Mouse (Mus musculus): ENCODE data around the gene Meox1. TPM values are rescaled to one million over a fixed set of nuclear protein-coding genes. Genes with fewer than 3 reads are reported as not detected.
A peak's percentile ranks its signal among the peaks of the same experiment; 100 is the strongest.

Gene Meox1
- polyA plus RNA-seq, 1 experiment from 2014 or later: 0.90 TPM

DNA sequence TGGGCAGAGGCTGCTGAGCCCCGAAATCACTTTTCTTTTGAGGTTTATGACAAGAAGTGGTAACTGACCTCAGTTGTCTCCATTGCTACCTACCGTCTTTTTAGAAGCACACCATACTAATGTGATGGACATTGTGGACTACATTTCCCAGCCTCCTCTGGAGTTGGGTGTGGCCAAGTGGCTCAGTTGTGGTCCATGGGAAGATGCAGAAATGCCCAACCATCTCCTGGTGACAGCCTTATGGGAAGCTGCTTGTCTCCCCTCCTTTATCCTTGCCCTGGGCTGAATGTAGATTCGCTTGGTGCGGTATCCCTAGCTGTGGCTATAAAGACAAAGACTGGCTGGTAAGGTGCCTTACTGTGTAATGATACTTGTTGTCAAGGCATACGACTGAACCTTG is 46.7 kb downstream of the Meox1 start:
- Histone ChIP-seq H3K9ac (no peak overlapping the region), H3K4me2 (replicated peaks) (no peak overlapping the region), H3K9me3 (ENCODE audit: control insufficient read depth, low read length) (no peaks in the 10 kb centered on the region), H3K4me3 (replicated peaks; ENCODE audit: low read length) (no peak overlapping the region), H3K27me3 (ENCODE audit: control insufficient read depth, insufficient read depth, low read length) (no peaks in the 10 kb centered on the region), H3K4me1 (replicated peaks; ENCODE audit: control insufficient read depth, insufficient read depth, low read length) (no peaks in the 10 kb centered on the region), H3K36me3 (replicated peaks; ENCODE audit: control insufficient read depth, insufficient read depth) (no peaks in the 10 kb centered on the region), H3K27ac (no peak overlapping the region)
- no peak for DNase-seq (ENCODE audit: low spot score)
- WGBS: 84% methylated on average over 5 of the region's 5 CpGs
- no peak for ATAC-seq (ENCODE audit: low FRiP score)

DNA sequence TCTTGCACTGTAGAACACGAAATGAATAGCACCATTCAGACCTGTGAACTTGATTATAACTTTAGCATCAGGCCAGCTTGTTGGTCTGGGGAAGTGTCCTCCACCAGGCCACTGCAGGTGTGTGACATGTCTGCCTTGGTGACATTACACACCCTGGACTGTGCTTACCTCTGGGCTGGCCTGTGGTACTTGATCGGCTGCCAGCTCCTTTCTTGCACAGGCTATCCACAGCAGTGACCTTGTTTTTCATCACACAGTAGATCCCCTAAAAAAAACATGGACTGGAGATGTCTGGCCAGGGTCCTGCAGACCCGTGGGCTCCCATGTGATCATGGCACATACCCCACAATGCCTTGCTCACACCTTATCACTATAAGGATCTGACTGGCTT is 51.4 kb downstream of the Meox1 start:
- Histone ChIP-seq H3K4me1 (replicated peaks; ENCODE audit: control insufficient read depth, insufficient read depth, low read length) (no peaks in the 10 kb centered on the region), H3K27me3 (ENCODE audit: control insufficient read depth, insufficient read depth, low read length) (no peaks in the 10 kb centered on the region), H3K27ac (no peak overlapping the region), H3K4me3 (replicated peaks; ENCODE audit: low read length) (no peak overlapping the region), H3K9ac (no peak overlapping the region), H3K4me2 (replicated peaks) (no peak overlapping the region), H3K9me3 (ENCODE audit: control insufficient read depth, low read length) (no peaks in the 10 kb centered on the region), H3K36me3 (replicated peaks; ENCODE audit: control insufficient read depth, insufficient read depth) (no peaks in the 10 kb centered on the region)
- DNase-seq (ENCODE audit: low spot score) (no peak), ATAC-seq (ENCODE audit: low FRiP score) (no peak)
- WGBS: 80% methylated on average over 3 of the region's 3 CpGs

DNA sequence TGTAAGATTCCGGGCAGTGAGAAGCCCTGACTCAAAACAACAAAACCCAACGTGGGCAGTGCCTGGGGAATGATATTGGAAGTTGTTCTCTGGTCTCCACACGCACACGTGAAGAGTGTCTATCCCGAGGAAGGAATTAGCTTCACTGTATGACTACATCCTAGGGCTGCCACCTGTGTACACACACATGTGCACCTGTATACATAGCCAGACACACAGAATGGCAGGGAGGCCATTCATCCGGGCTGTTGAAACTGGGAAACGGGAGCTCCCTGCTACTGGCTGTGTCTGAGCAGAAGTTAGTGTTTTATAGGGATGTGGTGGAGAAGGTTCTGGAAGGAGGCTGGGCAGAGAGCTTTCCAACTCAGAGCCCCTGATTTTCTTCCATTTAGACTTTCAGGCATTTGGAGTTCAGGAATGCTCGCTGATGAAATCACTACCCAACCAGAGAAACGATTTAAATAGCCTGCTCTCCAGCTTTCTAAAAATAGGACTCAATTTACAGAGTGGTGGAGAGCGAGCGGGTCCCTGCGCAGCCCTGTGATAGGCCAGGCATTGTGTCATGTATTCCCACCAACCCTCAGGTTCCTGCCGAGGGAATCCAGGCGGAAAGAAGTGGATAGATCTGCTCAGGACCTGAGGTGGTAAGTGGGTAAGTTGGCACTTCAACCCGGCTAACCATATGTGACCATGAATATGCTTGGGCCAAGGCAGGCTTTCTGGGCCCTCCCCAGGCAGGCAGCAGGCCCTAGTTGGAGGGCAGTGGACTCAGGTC is 52.0 kb downstream of the Meox1 start:
- DNase-seq (ENCODE audit: low spot score): no peak
- Histone ChIP-seq H3K4me2 (replicated peaks) (no peak overlapping the region), H3K9ac (no peak overlapping the region), H3K27me3 (ENCODE audit: control insufficient read depth, insufficient read depth, low read length) (no peaks in the 10 kb centered on the region), H3K4me1 (replicated peaks; ENCODE audit: control insufficient read depth, insufficient read depth, low read length) (no peaks in the 10 kb centered on the region), H3K4me3 (replicated peaks; ENCODE audit: low read length) (no peak overlapping the region), H3K36me3 (replicated peaks; ENCODE audit: control insufficient read depth, insufficient read depth) (no peaks in the 10 kb centered on the region), H3K9me3 (ENCODE audit: control insufficient read depth, low read length) (no peaks in the 10 kb centered on the region), H3K27ac (no peak overlapping the region)
- ATAC-seq (ENCODE audit: low FRiP score): no peak
- WGBS: 88% methylated on average over 15 of the region's 15 CpGs

DNA sequence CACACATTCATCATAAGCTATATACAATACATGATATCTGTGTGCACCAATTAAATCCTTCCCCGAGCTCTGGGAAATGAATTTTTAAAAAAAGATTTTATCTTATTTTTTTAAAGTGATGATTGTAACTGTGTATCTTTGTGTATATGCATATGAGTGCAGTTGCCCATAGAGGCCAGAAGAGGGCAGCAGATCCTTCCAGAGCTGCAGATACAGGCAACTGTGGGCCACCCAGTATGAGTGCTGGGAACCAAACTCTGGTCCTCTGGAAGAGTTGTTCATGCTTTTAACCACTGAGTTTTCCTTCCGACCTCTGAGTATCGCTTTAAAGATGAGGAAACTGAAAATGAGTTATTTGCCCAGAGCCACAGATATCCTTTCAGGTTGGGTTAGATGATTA is 53.8 kb downstream of the Meox1 start:
- no peak overlapping the region for H3K4me3 ChIP-seq (replicated peaks; ENCODE audit: low read length)
- H3K27ac ChIP-seq: no peak overlapping the region
- WGBS: 98% methylated on average over 3 of the region's 3 CpGs
- no peaks in the 10 kb centered on the region for H3K27me3 ChIP-seq (ENCODE audit: control insufficient read depth, insufficient read depth, low read length)
- no peaks in the 10 kb centered on the region for H3K4me1 ChIP-seq (replicated peaks; ENCODE audit: control insufficient read depth, insufficient read depth, low read length)
- no peaks in the 10 kb centered on the region for H3K9me3 ChIP-seq (ENCODE audit: control insufficient read depth, low read length)
- no peak for DNase-seq (ENCODE audit: low spot score)
- H3K4me2 ChIP-seq (replicated peaks): no peak overlapping the region
- ATAC-seq (ENCODE audit: low FRiP score): no peak
- no peaks in the 10 kb centered on the region for H3K36me3 ChIP-seq (replicated peaks; ENCODE audit: control insufficient read depth, insufficient read depth)
- H3K9ac ChIP-seq: no peak overlapping the region

DNA sequence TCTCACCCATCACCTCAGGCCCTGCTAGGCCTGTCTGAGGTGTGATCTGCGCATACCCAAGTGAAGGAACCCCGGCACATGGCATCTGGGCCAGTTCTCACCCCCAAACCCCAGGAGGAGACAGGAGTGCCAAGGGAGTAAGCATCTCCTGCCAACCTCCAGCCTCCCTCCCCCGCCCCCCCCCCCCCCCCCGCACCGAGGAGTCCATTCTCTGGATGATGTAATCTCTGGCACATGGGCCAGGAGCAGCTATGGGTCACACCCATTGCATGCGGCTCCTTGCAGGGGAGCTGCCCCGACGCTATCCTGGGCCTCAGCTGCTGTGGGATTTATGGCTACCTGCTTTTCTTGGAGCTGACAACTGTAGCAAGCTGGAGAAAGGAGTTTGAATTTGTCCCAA is 54.7 kb downstream of the Meox1 start:
- H3K36me3 ChIP-seq (replicated peaks; ENCODE audit: control insufficient read depth, insufficient read depth): no peaks in the 10 kb centered on the region
- H3K9ac ChIP-seq: no peak overlapping the region
- H3K27ac ChIP-seq: no peak overlapping the region
- no peaks in the 10 kb centered on the region for H3K27me3 ChIP-seq (ENCODE audit: control insufficient read depth, insufficient read depth, low read length)
- no peak overlapping the region for H3K4me3 ChIP-seq (replicated peaks; ENCODE audit: low read length)
- DNase-seq (ENCODE audit: low spot score) (no peak), ATAC-seq (ENCODE audit: low FRiP score) (no peak; the same call in 1 of the 2 replicates)
- no peaks in the 10 kb centered on the region for H3K4me1 ChIP-seq (replicated peaks; ENCODE audit: control insufficient read depth, insufficient read depth, low read length)
- no peaks in the 10 kb centered on the region for H3K9me3 ChIP-seq (ENCODE audit: control insufficient read depth, low read length)
- H3K4me2 ChIP-seq (replicated peaks): no peak overlapping the region
- WGBS: 62% methylated on average over 5 of the region's 8 CpGs

DNA sequence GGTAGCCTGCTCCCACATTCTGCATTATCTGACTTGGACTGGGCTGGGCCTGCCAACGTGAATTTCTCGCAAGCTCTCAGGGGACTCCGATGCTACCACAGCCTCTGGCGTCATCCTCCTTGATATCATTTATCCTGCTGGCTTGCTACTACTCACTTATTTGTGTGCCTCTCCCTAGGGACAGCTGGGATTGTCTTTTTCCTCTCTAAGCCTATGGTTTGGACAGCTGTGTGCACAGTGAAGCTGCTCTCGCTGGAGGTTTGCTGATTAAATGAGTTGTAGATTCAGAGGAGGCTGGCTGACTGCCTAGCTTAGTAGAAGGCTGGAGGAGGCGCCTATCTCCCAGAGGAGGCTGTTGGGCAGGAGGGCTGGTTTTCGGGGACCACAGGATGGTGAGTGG is 62.2 kb downstream of the Meox1 start:
- Histone ChIP-seq H3K4me2 (replicated peaks) (no peak overlapping the region), H3K27me3 (ENCODE audit: control insufficient read depth, insufficient read depth, low read length) (no peaks in the 10 kb centered on the region), H3K9ac (no peak overlapping the region)

DNA sequence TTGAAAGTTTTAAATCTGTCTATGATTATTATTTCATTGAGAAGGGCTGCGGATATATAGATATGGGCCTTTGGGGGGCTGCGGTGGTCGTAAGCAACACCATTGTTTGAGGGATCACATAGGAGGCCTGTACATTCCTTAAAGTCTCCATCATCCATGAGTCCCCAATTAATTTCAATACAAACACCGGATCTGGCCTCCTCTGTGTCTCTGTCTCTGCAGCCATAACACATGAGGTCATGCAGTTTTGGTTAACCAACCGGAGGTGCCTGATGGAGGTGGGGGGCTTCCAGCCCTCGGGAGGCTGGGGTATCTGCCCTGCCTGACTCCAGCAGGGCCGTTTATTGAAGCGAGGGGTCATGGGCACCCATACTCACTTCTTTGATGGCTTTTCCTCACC is 63.6 kb downstream of the Meox1 start:
- ATAC-seq (ENCODE audit: low FRiP score) (no peak), DNase-seq (ENCODE audit: low spot score) (no peak)
- Histone ChIP-seq H3K27ac (no peak overlapping the region), H3K27me3 (ENCODE audit: control insufficient read depth, insufficient read depth, low read length) (no peaks in the 10 kb centered on the region), H3K4me1 (replicated peaks; ENCODE audit: control insufficient read depth, insufficient read depth, low read length) (0 out of 2 replicates have a peak, but pooled peaks cover 6% of the 10 kb centered on the region), H3K36me3 (replicated peaks; ENCODE audit: control insufficient read depth, insufficient read depth) (no peaks in the 10 kb centered on the region), H3K4me2 (replicated peaks) (no peak overlapping the region), H3K9me3 (ENCODE audit: control insufficient read depth, low read length) (no peaks in the 10 kb centered on the region), H3K9ac (no peak overlapping the region), H3K4me3 (replicated peaks; ENCODE audit: low read length) (no peak overlapping the region)
- WGBS: 78% methylated on average over 8 of the region's 8 CpGs

More for the DNA sequence above, 62.2 kb downstream of the Meox1 start:
- 40% methylated on average over 7 of the region's 7 CpGs for WGBS
- H3K36me3 ChIP-seq (replicated peaks; ENCODE audit: control insufficient read depth, insufficient read depth): no peaks in the 10 kb centered on the region
- 0 out of 2 replicates have a peak, but pooled peaks cover 6% of the 10 kb centered on the region for H3K4me1 ChIP-seq (replicated peaks; ENCODE audit: control insufficient read depth, insufficient read depth, low read length)
- DNase-seq (ENCODE audit: low spot score): peak; percentile 28
- H3K27ac ChIP-seq: peak overlapping the region; percentile 35; the same call in 1 of the 2 replicates
- H3K4me3 ChIP-seq (replicated peaks; ENCODE audit: low read length): no peak overlapping the region
- no peaks in the 10 kb centered on the region for H3K9me3 ChIP-seq (ENCODE audit: control insufficient read depth, low read length)
- peak; percentile 43; the same call in 1 of the 2 replicates for ATAC-seq (ENCODE audit: low FRiP score)

DNA sequence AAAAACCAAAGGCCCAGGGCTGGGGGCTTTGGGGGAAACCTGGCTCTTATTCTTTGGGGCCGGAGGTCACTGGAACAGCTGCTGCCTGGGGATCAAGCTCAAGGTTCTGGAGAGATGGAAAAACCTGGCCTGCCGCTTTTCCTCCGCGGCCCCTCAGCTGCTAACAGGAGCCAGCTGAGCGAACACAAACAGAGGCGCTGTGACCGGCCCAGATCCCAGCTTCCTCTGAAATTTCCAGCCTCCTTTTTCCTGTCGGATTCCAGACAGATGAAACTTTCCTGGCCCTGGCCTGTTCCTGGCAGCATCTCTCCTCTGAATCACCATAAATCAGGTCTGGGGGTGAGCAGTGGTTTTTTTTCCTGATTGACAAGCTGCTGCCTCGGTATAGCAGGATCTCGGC is 64.1 kb downstream of the Meox1 start:
- DNase-seq (ENCODE audit: low spot score): peak; percentile 35
- WGBS: 24% methylated on average over 10 of the region's 10 CpGs
- Histone ChIP-seq H3K9me3 (ENCODE audit: control insufficient read depth, low read length) (no peaks in the 10 kb centered on the region), H3K4me3 (replicated peaks; ENCODE audit: low read length) (no peak overlapping the region), H3K4me1 (replicated peaks; ENCODE audit: control insufficient read depth, insufficient read depth, low read length) (0 out of 2 replicates have a peak, but pooled peaks cover 6% of the 10 kb centered on the region), H3K27ac (no peak overlapping the region), H3K27me3 (ENCODE audit: control insufficient read depth, insufficient read depth, low read length) (no peaks in the 10 kb centered on the region), H3K36me3 (replicated peaks; ENCODE audit: control insufficient read depth, insufficient read depth) (no peaks in the 10 kb centered on the region), H3K4me2 (replicated peaks) (no peak overlapping the region), H3K9ac (no peak overlapping the region)
- no peak for ATAC-seq (ENCODE audit: low FRiP score)

DNA sequence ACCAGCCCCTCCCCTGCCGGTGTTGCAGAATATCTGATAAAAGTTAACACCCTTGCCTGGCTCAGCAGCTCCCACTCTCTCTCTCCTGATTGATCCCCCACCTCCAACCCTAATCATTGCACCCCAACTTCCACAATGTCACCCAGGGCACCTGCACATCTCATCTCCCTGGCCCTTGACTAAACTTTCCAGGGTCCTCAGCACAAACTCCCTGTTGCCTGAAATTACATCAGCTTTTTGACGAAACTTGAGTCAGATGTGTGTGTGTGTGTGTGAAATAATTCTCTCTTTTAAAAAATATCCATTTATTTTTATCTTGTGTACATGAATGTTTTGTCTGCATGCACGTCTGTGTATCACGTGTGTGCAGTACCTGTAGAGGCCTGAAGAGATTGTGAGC is 65.5 kb downstream of the Meox1 start:
- H3K4me2 ChIP-seq (replicated peaks): no peak overlapping the region
- no peak overlapping the region for H3K4me3 ChIP-seq (replicated peaks; ENCODE audit: low read length)
- no peak for ATAC-seq (ENCODE audit: low FRiP score)

More for the DNA sequence above, 65.5 kb downstream of the Meox1 start:
- Histone ChIP-seq H3K27me3 (ENCODE audit: control insufficient read depth, insufficient read depth, low read length) (no peaks in the 10 kb centered on the region), H3K36me3 (replicated peaks; ENCODE audit: control insufficient read depth, insufficient read depth) (no peaks in the 10 kb centered on the region), H3K4me1 (replicated peaks; ENCODE audit: control insufficient read depth, insufficient read depth, low read length) (0 out of 2 replicates have a peak, but pooled peaks cover 6% of the 10 kb centered on the region), H3K9me3 (ENCODE audit: control insufficient read depth, low read length) (no peaks in the 10 kb centered on the region), H3K27ac (no peak overlapping the region), H3K9ac (no peak overlapping the region)
- DNase-seq (ENCODE audit: low spot score): no peak
- WGBS: 91% methylated on average over 4 of the region's 4 CpGs

Data from hindbrain, embryonic 14.5 days (tissue).